In genomic region chr8:72507505-72507904, GRCm38 (mm10) we compare ENCODE assay signal across 26 mouse cellular contexts.
"Had no signal": no experiment of that assay in that cellular context is flagged by ENCODE, and none has a peak within 500 bp of the region (broad histone marks: within the 10 kb centered on the region; RNA-seq: fewer than 3 reads in every experiment).

No protein-coding gene starts in this region.

- H3K9ac ChIP-seq: heart, embryonic 13.5 days; heart, embryonic 15.5 days; hindbrain, embryonic 13.5 days; hindbrain, embryonic 15.5 days; kidney, embryonic 15.5 days; limb, embryonic 13.5 days; limb, embryonic 15.5 days; liver, embryonic 12.5 days; liver, embryonic 15.5 days had no signal

- H3K27me3 ChIP-seq: heart, embryonic 13.5 days; heart, embryonic 15.5 days; hindbrain, embryonic 13.5 days; hindbrain, embryonic 15.5 days; kidney, embryonic 15.5 days; limb, embryonic 13.5 days; limb, embryonic 15.5 days; liver, embryonic 12.5 days; liver, embryonic 15.5 days had no signal

- H3K4me3 ChIP-seq: heart, adult 2 months; heart, embryonic 13.5 days; heart, embryonic 15.5 days; hindbrain, embryonic 13.5 days; hindbrain, embryonic 15.5 days; kidney, embryonic 15.5 days; limb, embryonic 13.5 days; limb, embryonic 15.5 days; liver, embryonic 12.5 days; liver, embryonic 15.5 days had no signal

- ATAC-seq: hindbrain, postnatal 0 days; intestine, embryonic 16.5 days; liver, embryonic 12.5 days had no signal

- H3K36me3 ChIP-seq: heart, embryonic 15.5 days; hindbrain, embryonic 15.5 days; limb, embryonic 15.5 days; liver, embryonic 15.5 days had no signal

- H3K4me2 ChIP-seq: heart, embryonic 11.5 days; heart, embryonic 13.5 days; heart, embryonic 15.5 days; hindbrain, embryonic 13.5 days; hindbrain, embryonic 15.5 days; kidney, embryonic 15.5 days; limb, embryonic 13.5 days; limb, embryonic 15.5 days; liver, embryonic 12.5 days; liver, embryonic 15.5 days had no signal

- H3K4me1 ChIP-seq: kidney, embryonic 15.5 days had no signal

- H3K27ac ChIP-seq: heart, adult 2 months; heart, embryonic 13.5 days; heart, embryonic 15.5 days; hindbrain, embryonic 13.5 days; hindbrain, embryonic 15.5 days; hindbrain, postnatal 0 days; kidney, embryonic 15.5 days; kidney, postnatal 0 days; limb, embryonic 13.5 days; limb, embryonic 15.5 days; liver, embryonic 12.5 days; liver, embryonic 15.5 days had no signal

- H3K9me3 ChIP-seq: heart, embryonic 13.5 days; heart, embryonic 15.5 days; hindbrain, embryonic 13.5 days; hindbrain, embryonic 15.5 days; kidney, embryonic 15.5 days; limb, embryonic 13.5 days; limb, embryonic 15.5 days; liver, embryonic 12.5 days; liver, embryonic 15.5 days had no signal

- DNase-seq: gastrocnemius, postnatal 10 days; gastrocnemius, postnatal 25 days; heart, adult 11 months; heart, adult 2 months; heart, postnatal 14 days; heart, postnatal 36 days; kidney, adult 11 months; kidney, adult 2 months; kidney, adult 9 months; kidney, postnatal 14 days; kidney, postnatal 36 days; layer of hippocampus, adult 9-11 months; layer of hippocampus, postnatal 36 days had no signal
